Mouse (Mus musculus) hematopoietic multipotent progenitor cell, adult 10-12 weeks (in vitro differentiated cells): ENCODE data around the gene Tmsb15a. TPM values are rescaled to one million over a fixed set of nuclear protein-coding genes. Genes with fewer than 3 reads are reported as not detected.

ENCODE experiments used
- polyA plus RNA-seq: library from polyadenylated mRNA; stranded (reverse); fragments of >175 nt; gene quantifications from 2 replicates; pipeline ENCODE4 v1.2.3, GENCODE M21; 2012; ENCODE audit warnings: low replicate concordance

Tmsb15a gene
- not detected in 2 replicates for polyA plus RNA-seq

DNA sequence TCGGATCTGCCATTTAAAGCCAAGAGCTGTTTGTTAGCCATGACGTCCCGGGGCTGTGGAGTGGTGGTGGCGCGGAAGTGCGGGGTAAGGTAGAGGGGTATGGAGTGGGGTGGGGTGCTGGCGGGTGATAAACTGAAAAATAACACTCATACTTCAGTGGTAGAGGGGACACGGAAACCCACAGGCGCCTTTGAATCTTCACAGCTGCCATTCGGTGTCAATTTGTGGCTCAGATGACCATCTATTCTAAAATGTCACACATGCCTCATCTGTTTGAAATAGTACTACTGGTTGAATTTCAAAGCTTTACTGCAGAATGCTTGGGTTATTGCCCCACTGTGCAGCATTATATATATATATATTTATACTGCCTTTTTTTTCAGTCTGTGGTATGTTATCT, at the start of gene Tmsb15a:
TSS of gene Tmsb15a (minus strand) at position 101 of the 400 bp plus-strand sequence.

DNA sequence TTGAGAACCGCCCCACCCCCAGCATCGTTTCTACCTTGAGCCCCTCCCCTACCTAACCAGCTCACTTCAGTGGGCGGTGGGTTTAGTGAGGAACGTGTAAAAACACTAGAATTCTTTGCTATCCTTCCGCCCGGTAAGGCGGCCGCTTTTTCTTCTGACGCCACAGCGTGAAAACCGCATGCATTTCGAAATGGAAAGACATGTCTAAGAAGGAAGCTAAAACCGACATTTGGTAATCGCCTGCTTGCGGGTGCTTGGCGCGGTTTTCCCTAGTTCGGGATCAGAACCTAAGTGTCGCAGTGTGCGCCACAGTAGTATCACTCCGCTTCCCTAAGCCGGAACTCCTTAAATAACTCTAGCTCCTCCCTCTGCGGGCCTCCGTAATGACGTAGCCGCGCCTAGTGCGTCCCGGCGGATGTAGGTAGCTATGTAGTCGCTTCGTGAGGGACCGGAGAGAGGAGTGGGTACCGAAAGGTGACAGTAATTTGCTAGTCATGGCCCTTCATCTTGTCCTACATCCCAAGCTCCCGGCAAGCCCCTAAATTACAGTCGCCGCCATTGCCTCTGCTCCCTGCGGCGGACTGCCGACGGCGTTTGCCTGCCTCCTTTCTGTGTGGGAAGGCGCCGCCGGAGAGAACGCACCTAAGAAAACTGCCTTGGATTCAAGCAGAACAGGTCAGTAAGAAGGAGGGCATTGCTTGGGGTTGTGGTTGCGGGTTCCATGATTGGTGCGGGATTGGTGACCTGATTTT, 17.4 kb upstream of the Tmsb15a start, which contains the start of the genes Armcx5 and Gprasp1:
TSS of gene Armcx5 (plus strand) at position 430 of the 752 bp plus-strand sequence.
TSS of gene Gprasp1 (plus strand) at position 430 of the 752 bp plus-strand sequence.

DNA sequence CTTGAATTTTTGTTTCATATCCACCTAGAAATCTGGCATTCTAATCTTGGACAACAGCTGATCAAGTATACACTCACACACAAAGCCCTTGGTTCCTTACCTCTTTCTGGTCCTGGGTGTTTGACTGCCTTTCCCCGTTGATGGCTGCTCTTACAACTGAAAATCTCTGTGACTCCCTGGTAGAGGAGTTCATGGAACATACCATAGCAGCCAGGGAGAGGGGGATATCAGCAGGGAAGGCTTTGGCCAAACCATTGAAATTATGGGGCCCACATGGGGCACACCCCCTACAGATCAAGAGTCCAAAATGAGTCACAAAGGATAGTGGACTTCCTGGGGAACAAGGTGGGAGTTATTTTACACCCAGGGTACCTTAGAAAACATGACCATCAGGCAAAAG, 31.4 kb downstream of the Tmsb15a start, which contains the start of gene Tcp11x2:
TSS of gene Tcp11x2 (minus strand) at position 158 of the 400 bp plus-strand sequence.

Other genes with a start within 250 kb of the Tmsb15a start
- gene AV320801, start 230.7 kb downstream of the Tmsb15a start, polyA plus RNA-seq: not detected in 2 replicates
- not detected in 2 replicates for gene Nxf7, start 126.5 kb downstream of the Tmsb15a start, polyA plus RNA-seq
- gene Prame, start 97.6 kb downstream of the Tmsb15a start, polyA plus RNA-seq: not detected in 2 replicates
- gene Tcp11x2, start 31.5 kb downstream of the Tmsb15a start, polyA plus RNA-seq: not detected in 2 replicates
- 0.63 and 2.4 TPM in 2 replicates for gene Armcx5, start 17.5 kb upstream of the Tmsb15a start, polyA plus RNA-seq
- 1.2 and 26.4 TPM in 2 replicates for gene Gprasp1, start 17.5 kb upstream of the Tmsb15a start, polyA plus RNA-seq
- gene Bhlhb9, start 72.3 kb upstream of the Tmsb15a start, polyA plus RNA-seq: 5.7 and 6.7 TPM in 2 replicates
- 0.99 and 2.6 TPM in 2 replicates for gene Gprasp2, start 113.8 kb upstream of the Tmsb15a start, polyA plus RNA-seq